Mouse (Mus musculus) liver, embryonic 16.5 days (tissue): ENCODE measurements around the gene Plcg1. TPM values are rescaled to one million over a fixed set of nuclear protein-coding genes. Genes with fewer than 3 reads are reported as not detected.

Source experiments
- ATAC-seq: fragments of 200-750 bp; cut with Nextera tagmentation; 2 replicates; pipeline ENCODE4 v1.8.0; 2017; ENCODE audit warnings: low read depth, mild to moderate bottlenecking, moderate number of reproducible peaks, moderate library complexity
- H3K27ac ChIP-seq: fragments of 300-500 bp; sonication (generic); 2 replicates; pipeline ENCODE4 v1.5.1; 2014; ENCODE audit warnings: mild to moderate bottlenecking, low read length
- H3K27me3 ChIP-seq: fragments of 300-500 bp; sonication (generic); 2 replicates; pipeline ENCODE4 v1.6.1; 2014; ENCODE audit warnings: low read depth, low read length, mixed read lengths; ENCODE audit not compliant: control insufficient read depth, insufficient read depth
- H3K36me3 ChIP-seq: fragments of 300-500 bp; sonication (generic); 2 replicates; pipeline ENCODE4 v1.6.1; 2014; ENCODE audit warnings: mild to moderate bottlenecking; ENCODE audit not compliant: control insufficient read depth, insufficient read depth
- H3K4me1 ChIP-seq: fragments of 300-500 bp; sonication (generic); 2 replicates; pipeline ENCODE4 v1.6.1; 2014; ENCODE audit warnings: low read depth, low read length, mixed read lengths; ENCODE audit not compliant: control insufficient read depth
- H3K4me2 ChIP-seq: fragments of 300-500 bp; sonication (generic); 2 replicates; pipeline ENCODE4 v1.6.1; 2014; ENCODE audit warnings: low read depth, low read length, mixed read lengths
- H3K4me3 ChIP-seq: fragments of 300-500 bp; sonication (generic); 2 replicates; pipeline ENCODE4 v1.5.1; 2014; ENCODE audit warnings: low read depth, mild to moderate bottlenecking, low read length
- H3K9ac ChIP-seq: fragments of 300-500 bp; sonication (generic); 2 replicates; pipeline ENCODE4 v1.6.1; 2014; ENCODE audit warnings: low read depth, low read length
- H3K9me3 ChIP-seq: fragments of 300-500 bp; sonication (generic); replicated peaks from 2 replicates; pipeline ENCODE4 v1.6.1; 2016; ENCODE audit warnings: low read length; ENCODE audit not compliant: control insufficient read depth
- WGBS: fragments of 180-500 bp; shearing (Covaris S2); extraction: QIAGEN DNeasy Blood & Tissue Kit; methylation state at CpG from one replicate; pipeline ENCODE4 v1.1.7; 2014; ENCODE audit not compliant: insufficient replicate concordance; 5-methylcytosine and 5-hydroxymethylcytosine counted together
- polyA plus RNA-seq: library from polyadenylated mRNA; unstranded; fragments of >200 nt; fragmentation: Nextera tagmentation; extraction: Ambion mirVana; gene quantifications from 2 replicates; pipeline ENCODE4 v1.2.1, GENCODE M21; 2015

The Plcg1 gene
- polyA plus RNA-seq, 1 experiment from 2014 or later: 5.5 TPM

DNA sequence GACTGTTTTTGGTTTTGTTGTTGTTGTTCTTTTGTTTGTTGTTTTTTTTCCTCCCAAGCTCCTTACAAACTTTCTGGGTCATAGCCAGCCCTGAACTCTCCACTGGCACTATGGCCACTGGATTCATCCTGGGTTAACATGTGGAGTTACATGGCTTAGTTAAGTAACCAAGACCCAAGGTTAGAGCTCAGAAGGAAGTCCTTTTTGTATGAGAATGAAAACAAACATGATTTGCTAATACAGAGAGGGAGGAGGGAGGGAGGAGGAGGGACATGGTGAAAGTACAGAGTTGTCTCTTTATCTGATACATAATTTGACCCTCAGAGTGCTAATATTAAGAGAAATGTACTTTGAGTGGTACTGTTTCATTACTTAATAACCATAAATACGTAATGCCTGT lies 67.1 kb downstream of the Plcg1 start:
- no peaks in the 10 kb centered on the region for H3K36me3 ChIP-seq

DNA sequence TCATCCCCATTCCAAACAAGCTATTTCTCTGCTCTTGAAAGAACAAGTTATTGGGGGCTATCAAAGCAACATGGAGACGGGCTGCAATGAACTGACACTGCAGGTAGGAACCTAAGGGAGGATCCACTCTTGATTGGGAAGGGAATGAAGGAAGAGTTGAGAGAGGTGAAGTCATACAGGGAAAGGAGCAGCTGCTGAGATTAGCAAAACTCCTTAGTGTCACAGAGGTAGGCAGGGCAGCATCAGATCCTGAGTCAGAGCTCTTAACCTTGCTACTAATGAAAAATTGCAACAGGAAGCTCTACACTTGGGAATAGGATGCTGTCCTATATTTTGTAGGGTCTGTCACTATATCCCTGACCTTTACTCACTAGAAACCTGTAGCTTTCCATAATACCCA lies 69.9 kb downstream of the Plcg1 start:
- Histone ChIP-seq H3K4me2 (no peak overlapping the region), H3K4me3 (no peak overlapping the region), H3K9ac (no peak overlapping the region), H3K9me3 (no peaks in the 10 kb centered on the region), H3K27me3 (no peaks in the 10 kb centered on the region), H3K27ac (no peak overlapping the region), H3K4me1 (no peaks in the 10 kb centered on the region), H3K36me3 (no peaks in the 10 kb centered on the region)
- ATAC-seq: no peak
- WGBS: 41% methylated on average over 1 of the region's 1 CpGs

More for the DNA sequence above, 67.1 kb downstream of the Plcg1 start:
- H3K27me3 ChIP-seq: no peaks in the 10 kb centered on the region
- H3K4me1 ChIP-seq: no peaks in the 10 kb centered on the region
- no peak overlapping the region for H3K27ac ChIP-seq
- no peak overlapping the region for H3K4me3 ChIP-seq
- no peak overlapping the region for H3K4me2 ChIP-seq
- WGBS: 67% methylated on average over 1 of the region's 1 CpGs
- ATAC-seq: no peak
- H3K9me3 ChIP-seq: no peaks in the 10 kb centered on the region
- H3K9ac ChIP-seq: no peak overlapping the region

GRCm38 (mm10) chr2:160802326-160802725 lies 71.2 kb downstream of the Plcg1 start:
- WGBS: 67% methylated on average over 3 of the region's 3 CpGs
- Histone ChIP-seq H3K9ac (no peak overlapping the region), H3K27me3 (no peaks in the 10 kb centered on the region), H3K4me1 (no peaks in the 10 kb centered on the region), H3K9me3 (no peaks in the 10 kb centered on the region), H3K36me3 (no peaks in the 10 kb centered on the region), H3K27ac (no peak overlapping the region), H3K4me3 (no peak overlapping the region), H3K4me2 (no peak overlapping the region)
- ATAC-seq: no peak

GRCm38 (mm10) chr2:160804794-160805527 lies 73.9 kb downstream of the Plcg1 start:
- 54% methylated on average over 4 of the region's 4 CpGs for WGBS
- H3K36me3 ChIP-seq: no peaks in the 10 kb centered on the region
- H3K9me3 ChIP-seq: no peaks in the 10 kb centered on the region
- H3K4me2 ChIP-seq: no peak overlapping the region
- H3K27ac ChIP-seq: no peak overlapping the region
- no peak for ATAC-seq
- H3K4me3 ChIP-seq: no peak overlapping the region
- no peaks in the 10 kb centered on the region for H3K27me3 ChIP-seq
- H3K9ac ChIP-seq: no peak overlapping the region
- H3K4me1 ChIP-seq: no peaks in the 10 kb centered on the region

DNA sequence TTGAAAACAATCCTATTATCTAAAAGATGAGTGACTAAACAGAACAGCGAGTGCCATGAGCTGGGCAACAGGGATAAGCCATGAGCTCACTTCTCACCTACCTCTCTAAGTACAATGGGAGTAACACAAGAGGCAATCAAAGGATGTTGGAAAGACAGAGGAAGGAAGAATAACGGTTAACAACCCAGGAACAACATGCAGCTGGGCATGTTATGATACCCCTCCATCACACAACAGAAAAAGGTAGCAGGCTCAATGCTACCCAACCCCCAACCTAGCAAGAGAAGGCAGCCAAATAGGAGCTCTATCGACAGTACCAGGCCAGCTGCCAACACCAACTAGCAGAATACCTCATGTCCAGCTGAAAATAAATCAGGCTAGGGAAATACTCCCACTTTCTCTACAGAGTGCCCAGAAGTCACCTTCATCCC lies 75.0 kb downstream of the Plcg1 start:
- Histone ChIP-seq H3K36me3 (no peaks in the 10 kb centered on the region), H3K4me1 (no peaks in the 10 kb centered on the region), H3K4me3 (no peak overlapping the region), H3K9me3 (no peaks in the 10 kb centered on the region), H3K27ac (no peak overlapping the region), H3K9ac (no peak overlapping the region), H3K4me2 (no peak overlapping the region), H3K27me3 (no peaks in the 10 kb centered on the region)
- no peak for ATAC-seq
- WGBS: 48% methylated on average over 3 of the region's 3 CpGs

GRCm38 (mm10) chr2:160810376-160810775 lies 79.3 kb downstream of the Plcg1 start:
- Histone ChIP-seq H3K9me3 (no peaks in the 10 kb centered on the region), H3K4me1 (no peaks in the 10 kb centered on the region), H3K9ac (no peak overlapping the region), H3K36me3 (no peaks in the 10 kb centered on the region), H3K4me3 (no peak overlapping the region), H3K27ac (no peak overlapping the region), H3K4me2 (no peak overlapping the region), H3K27me3 (no peaks in the 10 kb centered on the region)
- ATAC-seq: no peak

DNA sequence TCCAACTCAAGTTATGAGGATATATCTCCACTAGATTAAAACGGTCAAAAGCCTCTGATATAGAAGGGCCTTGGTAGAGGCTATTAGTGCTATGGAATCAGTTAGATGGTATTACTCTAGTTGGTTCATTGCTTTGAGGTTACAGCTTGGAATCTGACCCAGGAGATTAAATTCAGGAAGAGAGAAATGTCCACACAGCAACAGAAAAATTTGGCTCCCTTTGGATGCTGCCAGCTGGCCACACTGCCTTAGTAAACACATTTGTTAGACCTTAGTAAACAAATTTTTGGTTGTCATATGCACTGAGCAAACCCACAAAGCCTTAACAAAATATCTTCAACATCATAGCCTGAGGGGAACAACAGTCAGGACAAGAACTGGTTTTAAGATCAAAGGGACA lies 79.7 kb downstream of the Plcg1 start:
- H3K36me3 ChIP-seq: no peaks in the 10 kb centered on the region
- no peaks in the 10 kb centered on the region for H3K27me3 ChIP-seq
- no peak overlapping the region for H3K4me3 ChIP-seq
- no peak overlapping the region for H3K9ac ChIP-seq
- H3K4me1 ChIP-seq: no peaks in the 10 kb centered on the region
- 59% methylated on average over 1 of the region's 1 CpGs for whole genome bisulfite sequencing
- H3K27ac ChIP-seq: no peak overlapping the region
- no peak overlapping the region for H3K4me2 ChIP-seq
- no peaks in the 10 kb centered on the region for H3K9me3 ChIP-seq
- no peak for ATAC-seq

Other genes starting within 250 kb of the Plcg1 start
- 55.7 and 60.3 TPM in 2 replicates for gene Top1, start 85.4 kb upstream of the Plcg1 start, polyA plus RNA-seq
- gene Zhx3, start 141.7 kb downstream of the Plcg1 start, polyA plus RNA-seq: 2.5 and 3.2 TPM in 2 replicates
- 0.52 and 0.65 TPM in 2 replicates for gene Lpin3, start 149.4 kb downstream of the Plcg1 start, polyA plus RNA-seq
- 0.20 and 0.32 TPM in 2 replicates for gene Emilin3, start 181.0 kb downstream of the Plcg1 start, polyA plus RNA-seq